Mouse (Mus musculus): ENCODE measurements around the gene Wdr5. TPM values are rescaled to one million over a fixed set of nuclear protein-coding genes. Genes with fewer than 3 reads are reported as not detected.

The Wdr5 gene
- polyA plus RNA-seq, 1 experiment from 2014 or later: 45.6 TPM

DNA sequence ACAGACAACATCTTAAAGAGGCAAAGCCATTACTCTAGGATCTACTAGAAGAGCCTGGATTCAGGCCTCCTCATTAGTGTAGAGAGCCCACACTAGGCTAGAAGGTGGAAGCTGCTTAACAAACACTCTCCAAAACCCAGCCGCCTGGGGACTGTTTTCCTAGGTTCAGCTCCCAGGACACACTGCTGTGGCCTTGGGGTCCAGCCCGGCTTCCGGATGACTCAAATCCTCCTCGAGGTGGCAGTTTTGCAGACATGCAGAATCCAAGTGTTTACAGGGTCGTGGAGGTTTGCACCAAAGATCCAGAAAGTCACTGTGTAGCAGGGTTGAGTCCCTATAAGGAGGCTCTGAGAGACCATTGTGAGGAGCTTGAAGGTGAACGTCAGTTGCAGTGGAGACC, 42.0 kb downstream of the Wdr5 start:
- WGBS: 82% methylated on average over 6 of the region's 6 CpGs
- H3K27ac ChIP-seq (ENCODE audit: low read length): no peak overlapping the region
- no peaks in the 10 kb centered on the region for H3K9me3 ChIP-seq (replicated peaks; ENCODE audit: control insufficient read depth, low read length)
- no peaks in the 10 kb centered on the region for H3K27me3 ChIP-seq (ENCODE audit: control insufficient read depth, insufficient read depth, low read length)
- H3K4me3 ChIP-seq (replicated peaks; ENCODE audit: low read length): no peak overlapping the region
- ATAC-seq (ENCODE audit: insufficient read depth, low FRiP score): no peak
- H3K4me2 ChIP-seq (ENCODE audit: low read depth, low read length): no peak overlapping the region
- no peak overlapping the region for H3K9ac ChIP-seq (ENCODE audit: low read length)
- no peaks in the 10 kb centered on the region for H3K36me3 ChIP-seq (ENCODE audit: control insufficient read depth, insufficient read depth, low read length)
- H3K4me1 ChIP-seq (ENCODE audit: control insufficient read depth, insufficient read depth, low read length): peaks cover 20% of the 10 kb centered on the region

DNA sequence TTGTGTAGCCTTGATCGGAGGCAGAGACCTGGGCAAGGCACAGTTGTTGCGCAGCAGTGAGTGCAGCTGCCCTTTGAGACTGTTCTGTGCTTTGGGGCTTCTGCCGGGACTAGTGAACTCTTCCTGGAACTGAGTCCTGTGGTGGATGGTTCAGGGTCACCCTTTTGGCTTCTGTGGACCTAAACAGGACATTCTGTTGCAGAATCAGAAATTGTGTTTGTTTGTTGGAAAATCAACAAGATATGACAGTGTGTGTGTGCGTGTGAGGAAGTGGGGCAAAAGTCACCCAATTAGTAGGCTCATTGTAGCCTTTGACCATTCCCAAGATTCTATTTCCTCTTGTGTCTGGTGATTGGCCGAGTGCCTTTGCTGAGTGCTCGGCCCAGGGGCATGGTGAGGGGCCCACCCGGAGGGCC, 45.8 kb downstream of the Wdr5 start:
- H3K4me1 ChIP-seq (ENCODE audit: control insufficient read depth, insufficient read depth, low read length): 0 out of 2 replicates have a peak, but pooled peaks cover 8% of the 10 kb centered on the region
- no peak overlapping the region for H3K4me3 ChIP-seq (replicated peaks; ENCODE audit: low read length)
- no peaks in the 10 kb centered on the region for H3K36me3 ChIP-seq (ENCODE audit: control insufficient read depth, insufficient read depth, low read length)
- H3K9ac ChIP-seq (ENCODE audit: low read length): no peak overlapping the region
- 65% methylated on average over 7 of the region's 7 CpGs for whole genome bisulfite sequencing
- peak overlapping the region; percentile 34; the same call in 1 of the 2 replicates for H3K27ac ChIP-seq (ENCODE audit: low read length)
- ATAC-seq (ENCODE audit: insufficient read depth, low FRiP score): no peak
- no peak overlapping the region for H3K4me2 ChIP-seq (ENCODE audit: low read depth, low read length)
- H3K9me3 ChIP-seq (replicated peaks; ENCODE audit: control insufficient read depth, low read length): no peaks in the 10 kb centered on the region
- no peaks in the 10 kb centered on the region for H3K27me3 ChIP-seq (ENCODE audit: control insufficient read depth, insufficient read depth, low read length)

DNA sequence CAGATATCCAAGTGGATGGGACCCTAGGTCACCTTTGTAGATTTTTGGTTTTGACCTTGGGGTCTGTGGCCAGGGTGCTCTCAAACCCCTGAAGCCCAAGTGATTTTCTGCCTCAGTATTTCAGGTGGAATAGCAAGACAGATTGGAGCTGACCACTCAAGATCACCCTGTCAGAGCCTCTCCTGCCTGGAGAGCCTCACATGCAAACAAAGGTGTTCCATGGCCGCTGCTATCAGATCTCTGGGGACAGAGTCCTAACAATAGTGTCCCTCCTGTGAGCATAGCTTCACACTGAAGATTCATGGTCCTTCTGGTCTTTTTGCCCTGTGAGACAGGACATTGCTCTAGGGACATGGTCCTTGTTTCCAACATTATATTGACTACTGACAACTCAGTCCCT, 46.2 kb downstream of the Wdr5 start:
- peak overlapping the region; percentile 34; the same call in 1 of the 2 replicates for H3K27ac ChIP-seq (ENCODE audit: low read length)
- H3K27me3 ChIP-seq (ENCODE audit: control insufficient read depth, insufficient read depth, low read length): no peaks in the 10 kb centered on the region
- ATAC-seq (ENCODE audit: insufficient read depth, low FRiP score): no peak
- WGBS: 52% methylated on average over 1 of the region's 1 CpGs
- 0 out of 2 replicates have a peak, but pooled peaks cover 8% of the 10 kb centered on the region for H3K4me1 ChIP-seq (ENCODE audit: control insufficient read depth, insufficient read depth, low read length)
- no peaks in the 10 kb centered on the region for H3K36me3 ChIP-seq (ENCODE audit: control insufficient read depth, insufficient read depth, low read length)
- H3K9ac ChIP-seq (ENCODE audit: low read length): no peak overlapping the region
- no peaks in the 10 kb centered on the region for H3K9me3 ChIP-seq (replicated peaks; ENCODE audit: control insufficient read depth, low read length)
- H3K4me3 ChIP-seq (replicated peaks; ENCODE audit: low read length): no peak overlapping the region
- H3K4me2 ChIP-seq (ENCODE audit: low read depth, low read length): no peak overlapping the region

DNA sequence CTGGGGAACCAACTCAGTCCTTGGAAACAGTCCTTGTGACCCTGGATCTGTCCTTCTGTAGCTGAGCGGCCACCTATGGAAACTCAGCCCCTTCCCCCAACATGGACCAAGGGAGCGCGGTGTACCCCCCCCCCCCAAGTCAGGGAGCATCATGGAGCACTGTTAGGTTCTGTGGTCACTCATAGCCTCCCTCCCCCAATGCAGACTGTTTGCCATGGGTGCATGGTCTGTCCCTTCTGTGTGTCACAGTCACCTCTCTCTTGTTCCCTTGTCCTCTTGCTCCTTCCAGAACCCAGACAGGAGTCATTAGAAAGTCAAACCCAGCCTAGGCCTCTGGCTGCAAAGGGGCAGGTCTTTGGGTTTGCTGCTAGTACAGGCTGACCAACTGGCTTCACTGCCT, 46.9 kb downstream of the Wdr5 start:
- H3K27me3 ChIP-seq (ENCODE audit: control insufficient read depth, insufficient read depth, low read length): no peaks in the 10 kb centered on the region
- H3K36me3 ChIP-seq (ENCODE audit: control insufficient read depth, insufficient read depth, low read length): no peaks in the 10 kb centered on the region
- no peak overlapping the region for H3K9ac ChIP-seq (ENCODE audit: low read length)
- H3K4me1 ChIP-seq (ENCODE audit: control insufficient read depth, insufficient read depth, low read length): 0 out of 2 replicates have a peak, but pooled peaks cover 8% of the 10 kb centered on the region
- ATAC-seq (ENCODE audit: insufficient read depth, low FRiP score): no peak
- no peak overlapping the region for H3K4me3 ChIP-seq (replicated peaks; ENCODE audit: low read length)
- no peak overlapping the region for H3K4me2 ChIP-seq (ENCODE audit: low read depth, low read length)
- WGBS: 94% methylated on average over 3 of the region's 3 CpGs
- H3K9me3 ChIP-seq (replicated peaks; ENCODE audit: control insufficient read depth, low read length): no peaks in the 10 kb centered on the region
- H3K27ac ChIP-seq (ENCODE audit: low read length): no peak overlapping the region

DNA sequence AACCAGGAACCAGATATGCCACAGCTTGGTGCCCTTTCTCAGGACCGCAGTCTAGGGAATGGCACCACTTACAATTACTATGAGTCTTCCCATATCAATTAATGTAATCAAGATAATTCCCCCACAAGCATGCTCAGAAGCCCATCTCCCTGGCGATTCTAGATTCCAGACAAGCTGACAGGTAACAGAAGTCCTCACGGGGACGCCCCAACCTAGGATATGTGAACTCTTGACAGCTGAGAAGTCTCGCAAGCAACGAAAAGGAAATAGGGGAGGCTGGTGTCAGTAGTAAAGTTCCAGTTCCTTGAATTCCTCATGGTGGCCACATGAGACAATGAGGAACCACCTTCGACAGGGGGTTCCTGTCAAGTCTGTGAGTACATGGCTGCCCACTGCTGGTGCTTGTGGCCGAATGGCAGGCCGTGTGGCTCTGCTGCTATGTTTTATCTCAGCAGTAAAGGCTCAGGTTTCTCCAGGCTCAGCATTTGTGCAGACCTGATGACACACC, 48.7 kb downstream of the Wdr5 start:
- H3K9ac ChIP-seq (ENCODE audit: low read length): no peak overlapping the region

DNA sequence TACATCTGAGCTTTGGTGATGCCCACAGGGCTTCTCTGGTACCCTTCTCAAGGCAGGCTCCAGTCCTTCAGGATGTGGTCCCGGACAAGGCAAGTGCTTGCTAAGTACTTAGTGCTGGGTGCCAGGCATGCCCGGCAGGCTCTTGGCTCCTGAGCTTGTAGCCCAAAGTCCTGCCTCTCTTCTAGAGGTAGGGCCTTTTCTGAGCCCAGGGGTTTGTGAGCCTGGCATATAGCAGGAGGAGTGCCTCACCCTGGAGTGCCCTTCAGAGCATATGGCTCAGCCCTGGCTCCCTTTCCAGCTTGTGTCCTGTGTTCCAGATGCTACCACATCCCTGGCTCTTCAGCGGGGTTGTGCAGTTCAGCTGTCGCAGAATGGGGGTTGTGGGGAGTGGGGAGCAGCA, 49.7 kb downstream of the Wdr5 start:
- Histone ChIP-seq H3K4me1 (ENCODE audit: control insufficient read depth, insufficient read depth, low read length) (0 out of 2 replicates have a peak, but pooled peaks cover 13% of the 10 kb centered on the region), H3K4me3 (replicated peaks; ENCODE audit: low read length) (no peak overlapping the region), H3K36me3 (ENCODE audit: control insufficient read depth, insufficient read depth, low read length) (no peaks in the 10 kb centered on the region), H3K4me2 (ENCODE audit: low read depth, low read length) (no peak overlapping the region), H3K27ac (ENCODE audit: low read length) (no peak overlapping the region), H3K27me3 (ENCODE audit: control insufficient read depth, insufficient read depth, low read length) (no peaks in the 10 kb centered on the region), H3K9me3 (replicated peaks; ENCODE audit: control insufficient read depth, low read length) (no peaks in the 10 kb centered on the region), H3K9ac (ENCODE audit: low read length) (no peak overlapping the region; the same call in 1 of the 2 replicates)
- no peak for ATAC-seq (ENCODE audit: insufficient read depth, low FRiP score)
- WGBS: 84% methylated on average over 4 of the region's 4 CpGs

More for the DNA sequence above, 48.7 kb downstream of the Wdr5 start:
- Histone ChIP-seq H3K9me3 (replicated peaks; ENCODE audit: control insufficient read depth, low read length) (no peaks in the 10 kb centered on the region), H3K4me1 (ENCODE audit: control insufficient read depth, insufficient read depth, low read length) (0 out of 2 replicates have a peak, but pooled peaks cover 8% of the 10 kb centered on the region), H3K4me3 (replicated peaks; ENCODE audit: low read length) (no peak overlapping the region), H3K27me3 (ENCODE audit: control insufficient read depth, insufficient read depth, low read length) (no peaks in the 10 kb centered on the region), H3K36me3 (ENCODE audit: control insufficient read depth, insufficient read depth, low read length) (no peaks in the 10 kb centered on the region), H3K27ac (ENCODE audit: low read length) (no peak overlapping the region), H3K4me2 (ENCODE audit: low read depth, low read length) (no peak overlapping the region)
- 67% methylated on average over 9 of the region's 9 CpGs for WGBS
- ATAC-seq (ENCODE audit: insufficient read depth, low FRiP score): no peak

DNA sequence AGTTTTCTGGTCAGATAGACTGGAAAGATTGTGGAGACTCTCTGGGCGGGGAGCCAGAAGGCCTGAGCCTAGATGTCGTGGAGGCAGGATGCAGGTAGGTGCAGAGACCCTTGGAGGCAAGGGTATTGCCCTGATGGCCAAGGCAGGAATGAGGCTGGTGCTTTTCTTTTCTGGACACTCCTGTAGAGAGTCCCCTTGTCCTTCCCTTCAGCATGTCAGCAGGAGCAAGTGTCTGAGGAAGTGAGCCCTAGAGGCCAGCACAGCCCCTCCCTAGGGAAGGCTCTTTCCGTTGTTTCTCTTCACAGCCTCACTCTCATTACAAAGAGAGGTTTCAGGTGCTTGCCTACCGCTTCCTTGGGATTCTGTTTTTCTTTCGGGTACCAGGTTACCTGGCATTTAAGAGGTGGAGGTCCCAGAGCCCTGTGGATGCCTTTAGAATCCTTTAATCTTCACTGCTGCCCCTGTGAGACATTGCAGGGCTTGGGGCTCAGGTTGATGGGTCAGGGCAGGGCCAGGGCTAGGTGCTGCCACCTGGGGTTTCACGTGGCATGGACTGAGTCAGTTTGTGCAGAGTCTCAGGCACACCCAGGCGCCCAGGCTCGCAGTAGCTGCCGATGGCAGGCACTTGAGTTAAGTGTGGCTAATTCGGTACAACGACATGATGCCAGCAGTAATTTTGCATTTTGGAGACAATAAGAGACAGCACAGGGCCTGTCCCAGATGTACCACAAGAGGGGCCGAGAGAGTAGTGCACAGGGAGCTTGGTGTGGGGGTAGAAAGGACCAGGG, 50.6 kb downstream of the Wdr5 start:
- no peak for ATAC-seq (ENCODE audit: insufficient read depth, low FRiP score)
- no peak overlapping the region; the same call in 1 of the 2 replicates for H3K9ac ChIP-seq (ENCODE audit: low read length)
- H3K36me3 ChIP-seq (ENCODE audit: control insufficient read depth, insufficient read depth, low read length): no peaks in the 10 kb centered on the region
- no peak overlapping the region for H3K27ac ChIP-seq (ENCODE audit: low read length)
- H3K4me1 ChIP-seq (ENCODE audit: control insufficient read depth, insufficient read depth, low read length): 0 out of 2 replicates have a peak, but pooled peaks cover 12% of the 10 kb centered on the region
- H3K4me2 ChIP-seq (ENCODE audit: low read depth, low read length): no peak overlapping the region
- WGBS: 64% methylated on average over 12 of the region's 12 CpGs
- no peak overlapping the region for H3K4me3 ChIP-seq (replicated peaks; ENCODE audit: low read length)
- H3K9me3 ChIP-seq (replicated peaks; ENCODE audit: control insufficient read depth, low read length): no peaks in the 10 kb centered on the region
- H3K27me3 ChIP-seq (ENCODE audit: control insufficient read depth, insufficient read depth, low read length): no peaks in the 10 kb centered on the region

DNA sequence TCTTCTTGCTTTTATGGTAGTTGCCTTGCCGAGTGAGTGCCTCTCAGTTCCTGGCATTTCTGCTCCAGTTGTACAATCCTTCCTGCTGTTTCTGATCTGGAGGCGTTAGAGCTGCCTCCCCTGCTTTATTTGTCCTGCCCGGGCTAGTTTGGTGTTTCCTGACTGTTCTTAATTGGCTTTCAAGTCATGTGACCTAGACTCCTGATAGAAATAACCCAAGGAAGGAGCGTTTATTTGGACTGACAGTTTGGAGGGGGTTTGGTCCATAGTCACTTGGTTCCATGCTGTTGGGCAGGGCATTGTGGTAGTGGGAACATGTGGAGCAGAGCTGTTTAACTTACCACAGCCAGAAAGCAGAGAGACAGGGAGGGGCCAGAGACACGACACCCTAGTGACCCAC, 55.9 kb downstream of the Wdr5 start:
- Histone ChIP-seq H3K4me1 (ENCODE audit: control insufficient read depth, insufficient read depth, low read length) (peaks cover 25% of the 10 kb centered on the region), H3K36me3 (ENCODE audit: control insufficient read depth, insufficient read depth, low read length) (no peaks in the 10 kb centered on the region), H3K4me2 (ENCODE audit: low read depth, low read length) (no peak overlapping the region), H3K9ac (ENCODE audit: low read length) (no peak overlapping the region), H3K4me3 (replicated peaks; ENCODE audit: low read length) (no peak overlapping the region), H3K27me3 (ENCODE audit: control insufficient read depth, insufficient read depth, low read length) (no peaks in the 10 kb centered on the region), H3K9me3 (replicated peaks; ENCODE audit: control insufficient read depth, low read length) (no peaks in the 10 kb centered on the region), H3K27ac (ENCODE audit: low read length) (no peak overlapping the region)
- ATAC-seq (ENCODE audit: insufficient read depth, low FRiP score): no peak
- 61% methylated on average over 5 of the region's 5 CpGs for WGBS

DNA sequence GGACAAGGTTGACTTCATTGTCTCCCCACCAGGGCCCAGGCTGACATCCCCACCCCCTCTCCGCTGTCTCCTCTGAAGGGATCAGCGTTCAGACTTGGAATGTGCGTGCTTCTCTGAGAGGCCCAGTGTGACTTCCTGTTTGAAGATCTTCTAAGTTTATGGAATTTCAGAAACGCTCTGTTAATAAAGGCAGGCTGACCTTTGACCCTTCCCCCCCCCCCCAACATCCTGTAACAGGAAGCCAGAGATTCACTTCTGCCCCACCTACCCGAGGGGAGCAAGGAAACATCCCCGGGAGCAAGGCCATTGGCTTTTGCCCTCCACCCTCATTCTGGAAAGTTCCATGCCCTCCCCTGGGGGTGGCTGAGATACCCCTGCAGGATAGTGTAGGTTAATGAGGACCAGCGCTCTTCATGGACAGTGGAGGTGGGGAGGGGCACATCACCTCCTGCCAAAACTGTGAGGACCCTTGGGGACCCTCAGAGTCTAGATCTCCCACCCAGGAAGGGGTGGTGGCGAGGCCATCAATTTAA, 57.4 kb downstream of the Wdr5 start:
- Histone ChIP-seq H3K36me3 (ENCODE audit: control insufficient read depth, insufficient read depth, low read length) (no peaks in the 10 kb centered on the region), H3K27ac (ENCODE audit: low read length) (0 out of 2 replicates have a peak overlapping the region, but pooled peaks have one; percentile 21), H3K4me3 (replicated peaks; ENCODE audit: low read length) (no peak overlapping the region), H3K9ac (ENCODE audit: low read length) (no peak overlapping the region), H3K9me3 (replicated peaks; ENCODE audit: control insufficient read depth, low read length) (no peaks in the 10 kb centered on the region), H3K27me3 (ENCODE audit: control insufficient read depth, insufficient read depth, low read length) (no peaks in the 10 kb centered on the region), H3K4me1 (ENCODE audit: control insufficient read depth, insufficient read depth, low read length) (peaks cover 25% of the 10 kb centered on the region), H3K4me2 (ENCODE audit: low read depth, low read length) (no peak overlapping the region)
- 0 out of 2 replicates have a peak, but pooled peaks have one; percentile 27 for ATAC-seq (ENCODE audit: insufficient read depth, low FRiP score)
- WGBS: 37% methylated on average over 8 of the region's 8 CpGs

All from stomach, embryonic 16.5 days (tissue).